Mouse (Mus musculus): ENCODE data around the gene Ube2o.
A peak's percentile ranks its signal among the peaks of the same experiment; 100 is the strongest.

- peak; percentile 70 for TF ChIP-seq CTCF (IDR thresholded peaks at IDR 0.05; ENCODE audit: low read depth)
- TF ChIP-seq EP300 (IDR thresholded peaks at IDR 0.05; ENCODE audit: low read depth) = no peak
Observed at GRCm38 (mm10) chr11:116627072-116628020, 46.1 kb upstream of the Ube2o start.
